Mouse (Mus musculus): Measurements from ENCODE around the gene Lss. TPM values are rescaled to one million over a fixed set of nuclear protein-coding genes. Genes with fewer than 3 reads are reported as not detected.
A peak's percentile ranks its signal among the peaks of the same experiment; 100 is the strongest.

The Lss gene
- 1.8 and 13.6 TPM in 2 replicates for total RNA-seq (2014; fragmentation: Nextera tagmentation)
- 4.9 and 5.7 TPM in 2 replicates for total RNA-seq (2017)

DNA sequence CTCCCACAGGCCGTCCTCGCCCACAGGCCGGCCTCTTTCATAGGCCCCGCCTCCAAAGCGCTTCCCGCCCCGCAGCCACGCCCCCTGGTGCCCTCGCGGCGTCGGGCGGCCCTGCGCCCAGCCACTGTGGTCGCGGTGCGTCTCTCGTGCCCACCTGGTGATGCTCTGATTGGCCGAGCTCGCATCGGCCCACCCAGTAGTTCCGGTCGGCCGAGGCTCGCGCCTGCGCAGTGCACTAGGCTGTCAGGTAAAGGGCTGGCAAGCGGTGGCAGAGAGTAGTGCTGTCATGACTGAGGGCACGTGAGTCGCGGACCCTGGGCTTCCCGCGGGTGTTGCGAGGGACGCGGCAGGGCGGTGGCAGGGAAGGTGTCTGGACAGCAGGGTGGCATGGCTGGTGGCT lies at the start of gene Lss:
Gene Lss (plus strand): TSS at position 214 of the 400 bp plus-strand sequence.
- peak; percentile 98 for ATAC-seq (replicated peaks; ENCODE audit: poor library complexity, severe bottlenecking)

DNA sequence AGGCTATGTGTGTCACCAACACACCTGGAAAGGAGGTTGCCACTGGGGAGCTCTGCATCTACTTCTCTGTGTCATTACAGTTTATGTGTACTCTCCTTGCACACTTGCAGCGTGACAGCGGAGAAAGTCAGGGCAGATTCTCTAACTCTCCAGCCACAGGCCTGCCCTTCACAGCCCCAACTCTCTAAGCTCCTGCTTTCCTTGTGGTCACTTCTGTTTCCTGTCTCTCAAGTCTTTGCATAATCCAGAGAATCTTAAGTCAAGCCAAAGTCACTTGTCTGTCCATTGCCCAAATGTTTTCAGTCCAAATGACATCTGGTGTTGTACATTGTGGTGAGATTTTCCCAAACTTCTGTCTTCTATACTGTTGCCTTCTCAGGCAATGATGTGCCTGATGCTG lies 45.1 kb upstream of the Lss start:
- ATAC-seq (replicated peaks; ENCODE audit: poor library complexity, severe bottlenecking): peak; percentile 69

DNA sequence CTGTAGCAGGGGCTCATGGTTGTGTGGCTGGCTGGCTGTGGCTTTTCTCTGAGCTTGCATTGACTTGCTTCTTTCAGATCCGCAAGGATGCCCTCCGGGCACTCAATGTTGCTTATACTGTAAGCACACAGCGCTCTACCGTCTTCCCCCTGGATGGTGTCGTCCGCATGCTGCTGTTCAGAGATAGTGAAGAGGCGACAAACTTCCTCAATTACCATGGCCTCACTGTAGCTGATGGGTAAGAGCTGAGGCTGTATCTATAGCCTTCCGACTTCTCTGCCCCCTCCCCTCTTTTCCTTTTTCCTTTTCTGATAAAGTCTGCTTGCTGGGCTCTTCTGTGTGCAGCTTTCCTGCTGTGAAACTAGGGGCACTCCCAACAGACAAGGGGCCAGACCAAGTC lies 43.1 kb upstream of the Lss start:
- peak; percentile 40; the same call in 1 of the 2 replicates for ATAC-seq (replicated peaks; ENCODE audit: poor library complexity, severe bottlenecking)

GRCm38 (mm10) chr10:76489205-76489604 lies 42.2 kb upstream of the Lss start:
- ATAC-seq (replicated peaks; ENCODE audit: poor library complexity, severe bottlenecking): peak; percentile 77

DNA sequence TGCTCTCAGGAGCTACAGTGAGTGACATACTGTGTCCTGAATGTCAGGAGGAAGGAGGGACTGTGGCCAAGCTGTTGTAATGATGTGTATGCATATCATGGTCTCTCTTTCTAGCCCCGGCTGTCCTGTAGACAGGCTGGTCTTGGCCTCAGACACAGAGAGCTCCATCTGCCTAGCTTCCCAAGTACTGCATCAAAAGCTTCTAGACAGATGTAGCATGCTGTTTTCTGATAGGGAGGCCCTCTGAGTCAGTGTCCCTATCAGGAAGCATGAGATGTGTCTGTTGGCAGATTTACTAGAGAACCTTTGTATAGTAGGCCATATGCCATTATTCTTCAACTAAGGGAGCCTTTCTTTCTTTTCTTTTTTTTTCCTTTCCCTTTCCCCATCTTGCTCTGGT lies 37.9 kb upstream of the Lss start:
- ATAC-seq (replicated peaks; ENCODE audit: poor library complexity, severe bottlenecking): no peak

- no peak for ATAC-seq (replicated peaks; ENCODE audit: poor library complexity, severe bottlenecking)
Measured at GRCm38 (mm10) chr10:76495501-76495900, 35.9 kb upstream of the Lss start.

DNA sequence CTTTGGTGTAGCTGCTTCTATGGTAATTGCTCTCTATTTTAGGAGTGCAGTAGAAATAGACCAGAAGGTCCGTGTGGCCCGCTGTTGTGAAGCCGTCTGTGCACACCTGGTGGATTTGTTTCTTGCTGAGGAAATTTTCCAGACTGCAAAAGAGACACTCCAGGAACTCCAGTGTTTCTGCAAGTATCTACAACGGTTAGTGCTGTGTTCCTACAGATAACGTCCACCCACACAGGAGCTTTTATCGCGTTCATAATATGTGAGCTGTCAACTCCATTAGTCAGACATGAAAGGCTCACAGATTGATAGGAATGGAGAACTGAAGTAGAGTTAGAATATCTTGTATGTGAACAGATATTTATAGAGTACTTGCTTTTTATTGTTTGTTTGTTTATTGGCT lies 35.0 kb upstream of the Lss start:
- ATAC-seq (replicated peaks; ENCODE audit: poor library complexity, severe bottlenecking): no peak

DNA sequence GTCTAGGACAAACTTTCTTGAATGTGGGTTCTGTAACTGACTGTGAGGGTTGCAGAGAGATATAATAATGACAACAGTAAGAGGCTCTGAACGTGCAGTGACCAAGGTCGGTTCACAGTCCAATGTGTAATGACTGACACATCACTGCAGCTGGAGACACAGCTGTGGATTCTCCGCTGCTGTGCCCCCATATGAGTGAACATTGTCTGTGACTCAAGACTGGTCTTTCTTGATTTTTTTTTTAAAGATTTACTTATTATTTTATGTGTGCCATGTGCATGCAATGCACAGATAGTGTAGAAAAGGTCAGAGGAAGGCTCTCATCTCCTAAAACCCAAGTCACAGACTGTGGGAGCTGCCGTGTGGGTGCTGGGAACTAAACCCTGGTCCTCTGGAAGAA lies 33.9 kb upstream of the Lss start:
- no peak for ATAC-seq (replicated peaks; ENCODE audit: poor library complexity, severe bottlenecking)

DNA sequence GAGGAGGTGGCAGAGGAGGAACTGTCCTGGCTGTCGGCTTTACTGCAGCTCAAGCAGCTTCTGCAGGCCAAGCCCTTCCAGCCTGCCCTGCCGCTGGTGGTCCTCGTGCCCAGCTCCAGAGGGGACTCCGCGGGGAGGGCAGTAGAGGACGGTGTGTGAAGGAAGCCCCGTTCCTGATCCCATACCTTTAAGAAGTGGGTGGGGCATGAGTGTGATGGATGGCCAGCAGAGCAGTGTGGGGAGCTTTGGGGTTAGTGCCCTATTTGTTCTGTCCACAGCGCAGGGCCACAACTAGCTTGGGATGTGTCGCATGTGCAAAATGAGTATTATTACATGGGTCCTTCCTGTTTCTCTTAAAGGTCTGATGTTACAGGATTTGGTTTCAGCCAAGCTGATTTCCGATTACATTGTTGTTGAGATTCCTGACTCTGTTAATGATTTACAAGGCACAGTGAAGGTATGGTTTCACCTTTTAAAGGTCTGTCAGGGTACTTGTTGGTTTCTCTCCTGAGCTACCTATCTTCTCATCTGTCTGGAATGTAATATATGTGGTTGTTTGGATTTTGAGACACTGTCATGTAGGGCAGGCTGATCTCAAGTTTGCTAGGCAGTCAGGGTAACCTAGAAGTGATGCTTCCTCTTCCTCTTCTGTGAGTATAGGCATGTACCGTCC lies 27.0 kb upstream of the Lss start:
- no peak for ATAC-seq (replicated peaks; ENCODE audit: poor library complexity, severe bottlenecking)

DNA sequence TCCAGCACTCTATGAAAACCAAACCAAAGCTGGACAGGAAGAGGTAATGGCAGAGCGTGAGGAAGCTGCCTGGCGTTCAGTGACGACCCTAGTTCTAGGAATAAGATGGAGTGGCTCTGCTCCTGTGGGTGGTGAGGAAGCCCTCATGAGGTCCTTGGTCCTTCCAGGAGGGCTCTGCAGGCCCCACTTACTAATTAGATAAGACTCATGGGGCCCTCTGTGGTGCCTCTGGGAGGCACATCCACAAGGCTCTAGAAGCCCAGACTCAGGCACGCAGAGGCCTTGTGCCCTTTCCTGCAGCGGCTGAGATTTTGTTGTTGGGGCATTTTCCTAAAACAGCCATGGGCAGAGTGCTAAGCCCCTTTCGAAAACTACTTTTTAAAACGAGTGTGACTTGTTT lies 25.5 kb upstream of the Lss start:
- ATAC-seq (replicated peaks; ENCODE audit: poor library complexity, severe bottlenecking): no peak

GRCm38 (mm10) chr10:76512965-76513583 lies 18.3 kb upstream of the Lss start:
- ATAC-seq (replicated peaks; ENCODE audit: poor library complexity, severe bottlenecking): peak; percentile 99

- ATAC-seq (replicated peaks; ENCODE audit: poor library complexity, severe bottlenecking): peak; percentile 47
Measured at GRCm38 (mm10) chr10:76530922-76531321, 466 bp upstream of the Lss start.

- ATAC-seq (replicated peaks; ENCODE audit: poor library complexity, severe bottlenecking): no peak
Measured at GRCm38 (mm10) chr10:76531828-76532227, 440 bp downstream of the Lss start.

DNA sequence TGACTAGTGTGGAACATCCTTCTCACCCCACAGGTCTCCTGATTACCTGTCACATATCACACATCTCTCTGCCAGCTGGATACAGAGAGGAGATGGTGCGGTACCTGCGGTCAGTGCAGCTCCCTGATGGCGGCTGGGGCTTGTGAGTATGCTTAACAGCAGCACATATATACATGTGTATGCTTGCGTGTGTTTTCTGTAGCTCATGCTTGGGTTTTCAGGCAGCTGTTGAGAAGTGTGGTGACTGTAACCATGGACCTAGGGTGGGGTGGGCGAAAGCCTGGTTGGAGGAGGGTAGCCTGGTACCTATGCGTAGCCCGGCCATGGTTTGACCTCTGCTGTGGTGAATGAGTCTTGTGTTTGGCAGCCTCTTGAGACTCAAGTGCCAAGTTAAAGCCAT lies 4.1 kb downstream of the Lss start:
- ATAC-seq (replicated peaks; ENCODE audit: poor library complexity, severe bottlenecking): no peak

DNA sequence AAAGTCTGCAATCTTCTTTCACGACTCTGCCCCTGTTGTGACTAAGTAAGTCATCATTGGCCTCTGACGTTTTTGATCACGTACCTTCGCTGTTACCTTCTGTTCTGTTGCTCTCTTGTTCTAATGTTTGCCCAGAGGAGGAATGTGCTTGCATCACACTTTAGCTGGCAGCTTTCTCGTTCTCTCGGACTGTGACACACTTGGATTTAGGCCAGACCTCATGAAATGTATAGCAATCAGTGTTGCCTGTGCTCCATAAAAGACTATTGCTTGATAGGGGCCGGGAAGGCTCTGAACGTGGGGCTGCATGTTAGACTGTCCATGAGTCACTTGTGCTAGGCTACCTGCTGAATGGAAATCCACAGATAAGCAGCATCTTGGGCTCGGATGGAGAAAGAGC lies 6.2 kb downstream of the Lss start:
- ATAC-seq (replicated peaks; ENCODE audit: poor library complexity, severe bottlenecking): no peak

DNA sequence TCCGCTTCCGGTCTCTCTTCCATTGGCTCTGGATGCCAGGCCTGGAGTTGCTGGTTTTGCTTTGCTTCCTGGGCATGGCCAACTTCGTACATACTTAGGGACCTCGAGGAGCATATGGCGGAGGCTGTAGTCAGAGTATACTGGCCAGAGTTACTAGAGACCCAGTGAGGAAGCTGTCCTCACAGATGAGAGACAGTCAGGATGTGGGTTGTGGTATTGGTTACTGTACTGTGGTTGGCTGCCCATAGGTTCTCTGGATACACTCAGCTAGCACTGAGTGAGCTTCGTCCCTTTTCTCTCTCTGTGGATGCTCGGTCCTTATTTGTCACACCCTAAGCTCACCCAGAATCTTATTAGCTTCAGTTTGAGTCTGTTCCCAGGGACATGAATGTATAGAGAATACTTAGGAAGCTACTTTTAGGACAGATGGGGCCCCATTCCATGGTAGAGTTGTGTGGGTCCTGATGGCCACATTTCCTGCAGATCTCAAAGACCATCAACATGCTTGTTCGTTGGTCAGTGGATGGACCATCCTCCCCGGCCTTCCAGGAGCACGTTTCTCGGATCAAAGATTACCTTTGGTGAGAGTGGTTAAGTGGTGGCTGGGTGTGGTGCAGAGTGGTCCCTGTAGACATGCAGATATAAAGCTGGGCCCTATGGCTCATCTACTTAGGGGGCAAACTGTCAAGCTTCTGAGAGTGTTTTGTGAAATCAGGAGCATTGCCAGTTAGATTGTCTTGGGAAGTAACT lies 10.1 kb downstream of the Lss start:
- ATAC-seq (replicated peaks; ENCODE audit: poor library complexity, severe bottlenecking): peak; percentile 79

DNA sequence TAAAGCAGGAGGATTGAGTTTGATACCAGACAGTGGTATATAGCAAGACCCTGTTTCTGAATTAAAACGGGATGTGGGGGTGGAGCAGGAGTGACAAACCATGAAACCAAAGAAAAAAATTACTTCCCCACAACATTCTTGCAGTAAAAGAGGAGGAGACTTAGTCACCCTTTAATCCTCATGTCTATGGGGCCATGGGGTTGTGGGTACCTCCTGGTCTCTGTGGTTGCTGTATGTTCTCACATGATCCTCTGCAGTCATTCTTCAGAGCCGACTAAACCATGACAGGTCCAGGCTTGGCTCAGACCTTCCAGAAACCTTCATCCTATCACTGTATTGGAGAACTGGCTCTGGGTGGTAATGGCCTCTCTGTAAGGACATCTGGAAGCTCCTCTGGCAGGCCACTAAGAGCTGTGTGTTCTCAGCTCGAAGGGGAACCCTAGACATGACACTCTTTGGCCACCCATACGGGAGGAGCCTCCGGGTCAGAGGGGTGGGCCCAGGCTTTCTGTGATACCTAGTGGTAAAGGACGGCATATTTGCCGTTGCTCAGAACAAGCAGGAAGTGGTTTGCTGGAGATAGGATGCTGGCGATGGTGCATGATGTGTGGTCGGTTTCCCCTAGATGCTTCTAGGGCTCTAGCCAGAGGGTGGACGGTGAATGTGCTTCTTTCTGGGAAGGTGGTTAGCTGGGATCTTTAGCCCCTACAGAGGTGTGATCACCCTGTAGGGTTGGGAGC lies 11.4 kb downstream of the Lss start:
- peak; percentile 82 for ATAC-seq (replicated peaks; ENCODE audit: poor library complexity, severe bottlenecking)

DNA sequence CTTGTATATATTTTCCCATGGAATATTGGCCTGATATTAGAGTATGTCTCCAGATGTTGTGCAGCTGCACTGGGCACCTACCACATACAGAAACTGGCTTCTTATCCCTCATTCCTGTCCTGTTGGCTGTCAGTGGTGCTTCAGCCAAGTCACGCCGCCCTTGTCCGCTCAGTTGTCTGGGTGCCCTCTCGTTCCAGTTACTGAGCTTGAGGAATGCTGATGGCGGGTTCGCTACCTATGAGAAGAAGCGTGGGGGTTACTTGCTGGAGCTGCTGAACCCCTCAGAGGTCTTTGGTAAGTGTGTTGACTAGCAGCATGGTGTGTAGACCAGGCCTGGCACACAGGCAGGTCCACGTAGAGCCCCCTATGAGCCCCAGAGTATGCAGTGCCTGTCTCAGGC lies 15.2 kb downstream of the Lss start:
- no peak for ATAC-seq (replicated peaks; ENCODE audit: poor library complexity, severe bottlenecking)

- ATAC-seq (replicated peaks; ENCODE audit: poor library complexity, severe bottlenecking): no peak
Measured at GRCm38 (mm10) chr10:76548218-76548617, 16.8 kb downstream of the Lss start.

DNA sequence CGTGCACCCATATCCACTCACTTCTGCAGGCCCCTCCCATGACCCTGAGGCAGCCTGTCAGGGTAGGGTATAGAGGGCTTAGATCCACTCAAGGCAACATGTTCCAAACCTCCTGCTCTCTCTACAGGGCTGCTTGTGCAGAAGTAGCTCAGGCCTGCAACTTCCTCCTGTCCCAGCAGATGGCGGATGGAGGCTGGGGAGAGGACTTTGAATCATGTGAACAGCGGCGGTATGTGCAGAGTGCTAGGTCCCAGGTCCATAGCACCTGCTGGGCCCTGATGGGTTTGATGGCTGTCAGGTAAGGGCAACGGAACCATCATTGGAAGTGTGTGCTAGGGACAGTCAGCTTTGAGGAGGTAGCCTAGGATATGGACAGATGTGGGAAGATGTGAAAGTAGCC lies 19.1 kb downstream of the Lss start:
- ATAC-seq (replicated peaks; ENCODE audit: poor library complexity, severe bottlenecking): no peak

- ATAC-seq (replicated peaks; ENCODE audit: poor library complexity, severe bottlenecking): no peak
Measured at GRCm38 (mm10) chr10:76551556-76551955, 20.2 kb downstream of the Lss start.
